Mouse (Mus musculus) left cerebral cortex, postnatal 25 days (tissue): ENCODE results near the gene Klk1b8. TPM values are rescaled to one million over a fixed set of nuclear protein-coding genes. Genes with fewer than 3 reads are reported as not detected.
"Not testable (repeated sequence)": the region's sequence is repeated elsewhere in the genome, so short reads cannot be mapped to it uniquely, and the experiment has no call there.

Experiments
- DNase-seq, 2 experiments: peaks; one replicate each; pipeline ENCODE4 v3.0.0; 2022; ENCODE audit warnings: low spot score in 2 of 2, mixed read lengths in 1 of 2
- intact Hi-C: fragments of 180-260 bp; cut with DNase I; formaldehyde crosslinking; loops from one replicate; pipeline ENCODE4 v1.15.1; 2025
- total RNA-seq, 2 experiments: library from RNA; stranded (reverse); gene quantifications; 2 replicates each; pipeline ENCODE4 v1.2.3; 2021

Gene Klk1b8
- not detected for total RNA-seq

DNA sequence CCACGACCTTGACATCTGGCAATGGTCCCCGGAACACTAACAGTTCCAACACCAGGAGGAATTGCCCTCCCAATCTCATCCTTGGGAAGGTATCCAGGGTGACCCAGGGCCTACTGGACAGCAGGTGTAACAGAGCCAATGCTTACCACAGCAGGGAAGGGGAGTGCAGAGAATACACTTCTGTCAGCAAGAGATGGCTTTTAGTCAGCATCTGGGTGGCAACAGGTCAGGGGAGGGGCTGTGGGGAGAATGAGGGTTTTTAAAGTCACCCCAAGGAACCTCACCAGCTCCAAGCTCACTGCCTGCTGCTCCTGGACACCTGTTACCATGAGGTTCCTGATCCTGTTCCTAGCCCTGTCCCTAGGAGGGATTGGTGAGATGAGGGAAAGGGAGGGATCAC is at the start of gene Klk1b8:
Gene Klk1b8 (plus strand): TSS at position 301 of the 400 bp plus-strand sequence.
- intact Hi-C loops, result no loop called here
- no peak for DNase-seq

GRCm38 (mm10) chr7:43914821-43915220 is 35.6 kb upstream of the Klk1b8 start:
- intact Hi-C loops, result no loop called here
- DNase-seq, result no peak

- DNase-seq, result no peak
- intact Hi-C loops, result no loop called here
Observed at GRCm38 (mm10) chr7:43918426-43918825, 32.0 kb upstream of the Klk1b8 start.

GRCm38 (mm10) chr7:43918871-43919270 is 31.6 kb upstream of the Klk1b8 start:
- intact Hi-C loops, result no loop called here
- no peak for DNase-seq

- peak; percentile 75 to 78 for DNase-seq
- intact Hi-C loops, result no loop called here
Observed at GRCm38 (mm10) chr7:43919559-43920451, 30.7 kb upstream of the Klk1b8 start.

DNA sequence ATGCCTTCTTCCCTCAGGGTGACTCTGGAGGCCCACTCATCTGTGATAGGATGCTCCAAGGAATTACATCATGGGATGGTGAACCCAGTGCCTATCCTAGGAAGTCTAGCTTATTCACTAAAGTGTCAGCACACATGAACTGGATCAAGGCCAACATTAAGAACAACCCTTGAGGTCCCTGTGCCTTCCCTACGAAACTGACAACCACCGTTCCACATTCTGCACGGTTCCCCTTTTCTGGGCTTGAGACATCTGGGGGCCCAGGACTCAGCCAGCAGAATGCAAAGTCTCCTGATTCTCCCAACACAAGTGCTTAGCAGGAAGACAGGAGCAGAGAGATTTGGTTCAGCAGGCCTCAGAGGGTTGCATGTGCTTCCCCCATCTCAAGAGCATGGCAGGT is 29.9 kb upstream of the Klk1b8 start:
- intact Hi-C loops, result no loop called here
- no peak for DNase-seq

GRCm38 (mm10) chr7:43921087-43921486 is 29.4 kb upstream of the Klk1b8 start:
- no peak for DNase-seq
- intact Hi-C loops, result no loop called here

DNA sequence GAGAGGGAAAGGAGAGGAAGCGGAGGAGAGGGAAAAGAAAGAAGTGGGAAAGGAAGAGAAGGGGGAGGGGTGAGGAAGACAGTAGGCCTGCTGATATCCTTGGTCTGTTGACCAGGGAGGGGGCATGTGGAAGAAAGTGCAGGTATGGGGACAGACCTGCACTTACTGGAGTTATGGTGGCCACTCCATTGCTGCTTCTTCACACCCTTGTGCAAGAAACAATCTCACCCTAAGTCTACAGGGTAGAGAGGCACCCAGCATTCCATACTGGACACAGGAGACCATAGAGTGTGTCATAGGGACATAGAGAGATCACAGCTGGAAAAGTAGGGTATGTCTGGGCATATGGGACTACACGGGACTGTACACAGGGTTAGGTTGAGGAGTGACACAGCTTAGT is 28.5 kb upstream of the Klk1b8 start:
- DNase-seq, result no peak
- intact Hi-C loops, result no loop called here

DNA sequence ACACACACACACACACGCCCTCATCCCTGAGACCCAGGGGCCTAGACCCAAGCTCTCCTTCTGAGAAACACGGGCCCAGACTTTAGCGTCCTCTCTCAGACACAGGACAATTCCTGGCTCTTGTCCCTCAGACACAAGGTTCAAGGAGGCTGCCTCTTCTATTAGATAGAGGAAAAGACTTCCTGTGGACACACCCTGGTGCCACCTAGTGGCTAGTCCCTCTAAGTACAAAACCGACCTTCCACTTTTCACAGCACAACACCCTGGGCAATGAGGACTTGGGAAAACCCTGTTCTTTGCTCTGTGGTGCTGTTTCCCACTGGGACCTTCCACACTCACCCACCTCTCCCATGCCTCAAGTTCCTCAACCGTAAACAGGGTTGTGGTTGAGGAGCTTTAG is 24.5 kb upstream of the Klk1b8 start:
- no peak for DNase-seq
- intact Hi-C loops, result no loop called here

- no peak for DNase-seq
- intact Hi-C loops, result no loop called here
Observed at GRCm38 (mm10) chr7:43928521-43928920, 21.9 kb upstream of the Klk1b8 start.

- DNase-seq, result no peak
- intact Hi-C loops, result no loop called here
Observed at GRCm38 (mm10) chr7:43932337-43932736, 18.1 kb upstream of the Klk1b8 start.

DNA sequence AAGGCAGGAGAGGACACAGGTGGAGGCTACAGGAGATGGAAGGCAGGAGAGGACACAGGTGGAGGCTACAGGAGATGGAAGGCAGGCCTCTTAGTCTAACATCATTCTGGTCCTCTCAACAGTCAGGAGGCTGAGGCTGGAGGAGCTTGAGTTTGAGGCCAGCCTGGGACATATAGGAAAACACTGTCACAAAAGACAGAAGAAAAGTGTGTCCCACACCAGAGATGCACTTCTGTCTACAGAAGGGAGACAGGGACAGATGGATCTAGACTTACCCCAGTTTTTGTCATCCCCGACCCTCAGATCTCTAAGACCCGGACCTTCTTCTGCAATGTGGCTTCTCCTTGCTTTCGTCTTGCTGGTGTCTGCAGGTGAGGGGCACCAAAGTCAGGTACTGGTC is 17.0 kb upstream of the Klk1b8 start, which contains the start of gene Klk15:
Gene Klk15 (plus strand): TSS at position 301 of the 400 bp plus-strand sequence.
- DNase-seq, result no peak
- intact Hi-C loops, result no loop called here

GRCm38 (mm10) chr7:43934747-43935146 is 15.7 kb upstream of the Klk1b8 start:
- intact Hi-C loops, result no loop called here
- no peak for DNase-seq

DNA sequence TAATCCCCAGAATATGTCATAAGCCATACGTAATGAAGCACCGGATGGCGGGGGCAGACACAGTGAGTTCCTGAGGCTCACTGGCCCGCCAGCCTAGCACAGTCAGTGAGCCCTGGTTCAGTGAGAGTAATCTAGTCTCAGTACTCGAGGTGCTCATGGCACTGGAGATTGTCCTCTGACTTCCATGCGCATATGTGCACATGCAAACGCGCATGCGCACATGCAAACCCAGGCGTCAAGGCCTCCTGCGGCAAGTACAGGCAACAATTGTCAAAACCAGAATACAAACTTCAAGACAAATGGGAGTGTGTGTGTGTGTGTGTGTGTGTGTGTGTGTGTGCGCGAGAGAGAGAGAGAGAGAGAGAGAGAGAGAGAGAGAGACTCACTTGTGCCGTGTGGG is 13.9 kb upstream of the Klk1b8 start:
- no peak for DNase-seq
- intact Hi-C loops, result no loop called here

DNA sequence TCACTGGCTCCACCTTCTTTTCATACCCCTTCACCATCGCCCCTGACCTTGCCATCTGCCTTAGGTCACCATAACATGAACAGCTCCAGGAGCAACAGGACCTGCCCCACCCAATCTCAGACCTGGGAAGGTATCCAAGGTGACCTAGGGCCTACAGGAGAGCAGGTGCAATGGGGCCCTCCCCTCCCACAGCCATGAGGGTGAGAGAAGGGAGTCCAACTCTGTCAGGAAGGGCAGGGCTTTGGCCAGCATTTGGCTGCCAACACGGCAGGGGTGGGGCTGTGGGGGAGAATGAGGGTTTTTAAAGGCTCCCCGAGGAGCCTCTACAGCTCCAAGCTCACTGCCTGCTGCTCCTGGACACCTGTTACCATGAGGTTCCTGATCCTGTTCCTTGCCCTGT is 8.2 kb upstream of the Klk1b8 start:
- DNase-seq, intact Hi-C loops: not testable (repeated sequence)

GRCm38 (mm10) chr7:43944727-43945264 is 5.7 kb upstream of the Klk1b8 start:
- DNase-seq, result no peak
- intact Hi-C loops, result no loop called here

DNA sequence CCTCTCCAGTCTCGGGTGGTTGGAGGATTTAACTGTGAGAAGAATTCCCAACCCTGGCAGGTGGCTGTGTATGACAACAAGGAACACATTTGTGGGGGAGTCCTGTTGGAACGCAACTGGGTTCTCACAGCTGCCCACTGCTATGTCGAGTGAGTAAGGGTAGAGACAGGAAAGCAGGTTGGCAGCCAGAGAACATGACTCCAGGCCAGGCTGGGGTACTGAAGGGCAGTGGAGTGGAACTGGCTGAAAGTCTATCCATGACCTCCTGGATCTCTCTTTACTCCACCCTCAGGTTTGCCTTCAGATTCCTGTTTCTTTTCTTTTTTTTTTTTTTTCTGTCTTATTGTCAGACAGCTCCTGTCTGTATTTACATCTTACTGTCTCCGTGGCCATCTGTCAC is 2.2 kb downstream of the Klk1b8 start:
- intact Hi-C loops, result no loop called here
- peak; percentile 10 to 50 for DNase-seq

- DNase-seq, result no peak
- intact Hi-C loops, result no loop called here
Observed at GRCm38 (mm10) chr7:43966451-43966850, 16.0 kb downstream of the Klk1b8 start, which contains the start of gene Klk1b1. TSS of gene Klk1b1 (plus strand) at chr7:43966751.

- DNase-seq, result no peak
- intact Hi-C loops, result no loop called here
Observed at GRCm38 (mm10) chr7:43967058-43967457, 16.6 kb downstream of the Klk1b8 start.

- intact Hi-C loops, result no loop called here
- no peak for DNase-seq
Observed at GRCm38 (mm10) chr7:43967612-43968011, 17.1 kb downstream of the Klk1b8 start.

DNA sequence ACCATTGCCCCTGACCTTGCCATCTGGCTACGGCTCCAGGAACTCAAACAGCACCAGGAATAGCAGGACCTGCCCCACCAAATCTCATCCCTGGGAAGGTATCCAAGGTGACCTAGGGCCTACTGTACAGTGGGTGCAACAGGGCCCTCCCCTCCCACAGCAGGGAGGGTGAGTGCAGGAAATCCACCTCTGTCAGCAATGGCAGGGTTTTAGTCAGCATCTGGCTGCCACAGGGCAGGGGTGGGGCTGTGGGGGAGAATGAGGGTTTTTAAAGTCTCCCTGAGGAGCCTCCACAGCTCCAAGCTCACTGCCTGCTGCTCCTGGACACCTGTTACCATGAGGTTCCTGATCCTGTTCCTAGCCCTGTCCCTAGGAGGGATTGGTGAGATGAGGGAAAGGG is 25.3 kb downstream of the Klk1b8 start, which contains the start of gene Klk1b9:
Gene Klk1b9 (plus strand): TSS at position 301 of the 400 bp plus-strand sequence.
- intact Hi-C loops, DNase-seq: not testable (repeated sequence)
